Mouse (Mus musculus) thymus, postnatal 36 days (tissue): ENCODE measurements around the gene Olfr578.

Experiments
- DNase-seq, 2 experiments: peaks; one replicate each; pipeline ENCODE4 v3.0.0; 2022; ENCODE audit warnings: mixed read lengths in 2 of 2

The Olfr578 gene

DNA sequence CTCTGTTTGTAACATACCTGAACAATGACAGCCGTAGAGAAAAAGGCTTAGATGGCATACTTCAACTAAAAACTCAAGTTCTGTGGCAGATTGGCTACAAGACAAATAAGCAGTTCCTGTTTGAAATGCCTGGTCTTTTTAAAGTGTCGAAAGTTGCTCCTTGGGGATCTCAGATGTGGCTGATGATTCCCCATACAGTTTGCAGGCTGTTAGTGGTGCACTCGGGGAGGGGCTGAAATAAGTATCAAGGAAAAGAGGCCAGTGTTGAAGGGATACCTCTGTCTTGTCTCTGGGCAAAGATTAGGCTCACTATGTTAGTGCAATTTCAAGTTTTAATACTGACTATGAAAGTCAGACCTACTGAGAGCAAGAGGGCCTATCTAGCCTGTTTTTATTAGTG, at the start of gene Olfr578:
Olfr578 (minus strand) TSS at position 101 of the 400 bp plus-strand sequence.
- DNase-seq = no peak

DNA sequence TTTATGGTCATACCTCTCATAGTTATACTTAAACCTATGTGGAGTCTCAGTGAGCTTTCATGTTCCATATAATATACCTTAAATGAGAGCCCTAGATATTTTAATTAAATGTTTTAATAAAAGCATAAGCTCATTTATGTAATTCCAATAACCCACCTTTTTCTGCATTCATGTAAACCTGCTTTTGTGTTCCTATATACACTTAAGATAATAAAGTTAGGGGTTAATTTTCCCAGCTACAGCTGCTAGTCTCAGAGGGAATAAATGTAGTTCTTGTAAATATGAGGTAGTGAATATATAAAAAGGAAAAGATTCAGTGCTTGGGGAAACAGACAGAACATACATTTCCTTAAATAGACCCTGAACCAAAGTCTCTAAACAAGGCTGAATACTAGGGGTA, 48.6 kb upstream of the Olfr578 start, which contains the start of gene Olfr582:
Olfr582 (plus strand) TSS at position 301 of the 400 bp plus-strand sequence.
- DNase-seq = no peak

DNA sequence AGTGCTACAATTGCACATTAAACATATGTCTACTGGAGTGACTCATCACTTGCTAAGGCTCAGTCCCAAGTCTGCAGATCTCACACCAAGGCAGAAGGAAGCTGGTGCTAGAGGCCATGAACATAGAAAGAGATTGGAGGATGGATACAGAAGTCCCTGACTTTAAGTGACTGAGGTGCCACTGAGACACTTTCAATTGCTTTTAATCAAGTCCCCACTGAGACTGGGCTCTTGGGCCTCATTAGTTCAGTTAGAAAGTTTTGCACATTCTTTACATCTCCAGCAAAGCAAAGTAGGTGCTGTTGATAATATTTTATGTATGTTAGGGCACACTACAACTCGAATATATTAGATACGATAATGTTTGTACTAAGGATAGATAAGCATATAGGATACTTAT, 13.3 kb downstream of the Olfr578 start, which contains the start of gene Olfr577:
Olfr577 (minus strand) TSS at position 101 of the 400 bp plus-strand sequence.
- no peak for DNase-seq

DNA sequence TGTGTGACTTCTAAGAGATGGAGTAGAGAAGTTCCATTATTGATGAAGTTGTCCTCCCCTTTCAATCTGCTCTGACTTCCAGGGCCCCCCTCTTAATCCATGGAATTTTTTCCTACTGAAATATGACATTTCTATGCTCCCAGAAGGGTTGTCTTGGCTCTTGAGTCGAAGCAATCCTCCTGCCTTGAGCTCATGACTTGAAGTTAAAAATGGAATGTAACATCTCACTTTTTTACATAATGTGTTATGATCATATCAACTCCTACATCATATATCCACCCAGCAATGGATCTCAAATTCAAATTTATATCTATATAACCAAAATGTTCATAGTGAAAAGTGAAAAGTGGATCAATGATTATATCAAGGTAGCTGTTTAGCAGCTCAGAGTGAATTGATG, 14.7 kb downstream of the Olfr578 start:
- DNase-seq = no peak

DNA sequence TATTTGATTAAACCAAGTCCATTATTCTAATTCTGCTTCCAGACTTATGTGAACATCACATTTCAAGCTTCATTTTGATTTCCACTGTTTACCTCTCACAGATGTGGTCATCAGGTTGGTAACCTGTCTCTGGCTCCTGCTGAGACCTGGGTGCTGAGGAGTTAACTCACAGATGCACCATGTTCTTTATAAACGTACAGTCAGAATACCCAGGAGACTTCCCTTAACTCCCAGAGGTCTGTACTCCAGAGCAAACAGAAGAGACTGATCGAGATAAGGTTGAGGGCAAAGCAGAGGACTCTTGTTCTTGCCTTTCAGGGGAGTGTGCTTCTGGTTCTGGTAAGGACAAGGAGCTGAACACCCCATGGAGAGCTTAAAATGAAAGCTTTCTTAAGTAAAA, 26.8 kb downstream of the Olfr578 start, which contains the start of gene Olfr576:
Olfr576 (plus strand) TSS at position 301 of the 400 bp plus-strand sequence.
- DNase-seq = no peak

DNA sequence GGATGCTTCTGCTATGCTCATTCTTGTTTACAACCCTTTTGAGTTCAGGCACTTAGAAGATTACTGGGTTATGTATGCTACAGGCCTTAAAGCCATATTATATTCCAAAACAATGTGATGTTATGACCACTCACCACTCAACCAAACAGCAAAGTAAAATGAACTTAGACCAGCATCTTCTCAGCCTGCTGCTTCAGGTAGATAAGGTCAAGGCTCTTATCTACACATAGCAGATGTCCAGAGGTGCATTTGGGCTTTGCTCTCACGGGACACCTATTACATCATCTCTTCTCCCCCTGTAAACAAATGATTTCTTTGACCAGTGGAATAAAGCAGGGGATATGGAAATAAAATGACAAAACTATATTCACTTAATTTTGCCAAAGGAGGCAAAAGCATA, 30.5 kb downstream of the Olfr578 start, which contains the start of gene Olfr575:
Olfr575 (minus strand) TSS at position 183 of the 400 bp plus-strand sequence.
- DNase-seq = no peak

DNA sequence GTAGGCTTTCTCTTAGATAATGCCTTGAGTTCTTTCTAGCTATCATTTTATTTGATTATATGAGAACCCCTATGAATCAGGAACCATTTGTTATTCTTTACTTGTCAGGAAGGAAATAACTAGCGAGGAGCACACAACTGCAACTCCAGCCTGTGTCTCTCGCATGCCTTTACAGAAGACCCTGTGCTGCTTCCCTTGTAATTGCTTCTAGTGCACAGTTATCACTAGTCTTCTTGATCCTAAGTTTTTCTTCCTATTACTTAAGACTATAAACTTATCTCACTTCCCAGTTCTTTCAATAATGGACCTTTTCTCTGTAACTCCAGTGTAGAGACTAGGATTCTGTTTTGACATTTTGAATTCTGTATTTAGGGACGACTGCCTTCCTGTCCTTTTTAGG, 31.0 kb downstream of the Olfr578 start:
- DNase-seq = no peak

DNA sequence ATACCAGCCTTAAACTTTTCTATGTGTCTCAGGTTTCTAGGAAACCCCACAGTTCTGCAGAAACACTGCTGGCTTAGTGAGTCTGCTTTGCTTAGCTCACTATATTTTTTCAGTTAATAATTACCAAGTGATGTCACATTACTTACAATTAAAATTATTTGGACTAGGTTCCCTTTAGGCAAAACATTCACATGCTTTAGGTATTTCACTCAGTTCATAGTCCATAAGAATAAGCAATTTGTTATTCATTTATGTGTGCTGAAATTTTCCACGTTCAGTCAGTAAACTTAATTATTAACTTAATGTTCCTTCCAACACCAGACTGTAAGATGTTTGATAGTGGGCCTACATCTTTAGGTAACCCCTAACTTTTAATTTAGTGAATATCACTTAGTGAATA, 38.4 kb downstream of the Olfr578 start:
- DNase-seq = no peak

DNA sequence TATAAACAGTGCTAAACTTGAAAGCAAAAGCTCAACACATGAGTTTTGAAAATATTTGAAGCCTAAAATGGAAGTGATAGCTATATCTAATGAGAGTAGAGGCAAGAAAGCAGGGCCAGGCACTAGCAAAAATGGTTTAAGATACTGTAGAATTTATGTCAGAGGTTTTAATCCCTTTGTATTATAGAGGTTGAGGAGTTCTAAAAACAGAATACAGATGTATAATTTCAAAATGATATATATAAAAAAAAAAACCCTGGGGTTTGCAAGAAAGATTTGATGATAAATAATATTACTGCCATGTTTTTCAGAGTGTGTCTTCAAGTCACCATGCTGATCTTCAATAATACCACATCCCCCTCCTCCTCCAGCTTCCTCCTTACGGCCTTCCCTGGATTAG, 41.0 kb downstream of the Olfr578 start, which contains the start of gene Olfr574:
Olfr574 (plus strand) TSS at position 301 of the 400 bp plus-strand sequence.
- no peak for DNase-seq

DNA sequence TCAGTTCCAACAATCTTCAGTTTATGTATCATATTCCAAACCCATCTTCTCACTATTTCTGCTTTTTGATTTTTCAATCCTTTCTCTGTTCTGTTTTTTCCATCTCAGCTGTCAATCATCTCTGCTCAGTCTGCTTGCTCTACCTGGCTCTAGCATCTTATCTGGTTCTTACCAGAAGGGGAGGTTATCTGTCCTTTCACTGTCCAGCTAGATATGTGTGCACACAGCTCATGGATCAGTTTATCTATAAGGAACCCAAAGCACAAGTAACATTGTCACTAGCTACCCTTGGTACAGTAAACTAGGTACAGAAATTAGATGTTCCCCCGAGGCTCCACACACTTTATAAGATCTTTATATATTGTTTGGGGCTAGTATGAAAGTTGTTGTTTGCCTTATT, 45.7 kb downstream of the Olfr578 start:
- no peak for DNase-seq

DNA sequence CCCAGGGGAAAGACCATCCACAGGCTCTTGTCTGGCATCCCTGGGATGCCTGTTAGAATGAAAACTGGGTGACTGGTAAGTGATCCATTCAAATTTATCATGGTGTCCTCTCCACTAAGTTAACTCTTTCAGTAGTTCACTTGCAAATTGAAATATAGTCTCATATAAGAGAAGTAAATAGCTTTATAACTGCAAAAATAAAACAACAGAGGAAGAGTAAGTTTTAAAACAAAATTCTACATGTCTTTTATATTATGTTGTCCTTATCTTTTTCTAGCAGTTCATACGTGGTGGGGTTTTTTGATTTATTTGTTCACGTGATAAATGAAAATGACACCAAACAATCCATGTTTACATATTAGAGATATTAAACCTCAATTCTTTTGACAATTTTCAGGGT, 46.6 kb downstream of the Olfr578 start, which contains the start of gene Olfr573-ps1:
Olfr573-ps1 (minus strand) TSS at position 101 of the 400 bp plus-strand sequence.
- no peak for DNase-seq
